Mouse (Mus musculus) bone marrow, adult 2 months (tissue): ENCODE data around the gene Abtb1.

Source experiments
- CTCF ChIP-seq: fragments of 200-500 bp; IDR thresholded peaks from 2 replicates; pipeline ENCODE4 v1.5.1; 2011; ENCODE audit warnings: low read length, control low read depth; ENCODE audit not compliant: control insufficient read depth, insufficient read depth
- POLR2A ChIP-seq: fragments of 200-500 bp; IDR thresholded peaks from 2 replicates; pipeline ENCODE4 v1.6.1; 2011; ENCODE audit warnings: low read depth, mild to moderate bottlenecking, control low read depth, low read length, borderline replicate concordance; ENCODE audit not compliant: control insufficient read depth

DNA sequence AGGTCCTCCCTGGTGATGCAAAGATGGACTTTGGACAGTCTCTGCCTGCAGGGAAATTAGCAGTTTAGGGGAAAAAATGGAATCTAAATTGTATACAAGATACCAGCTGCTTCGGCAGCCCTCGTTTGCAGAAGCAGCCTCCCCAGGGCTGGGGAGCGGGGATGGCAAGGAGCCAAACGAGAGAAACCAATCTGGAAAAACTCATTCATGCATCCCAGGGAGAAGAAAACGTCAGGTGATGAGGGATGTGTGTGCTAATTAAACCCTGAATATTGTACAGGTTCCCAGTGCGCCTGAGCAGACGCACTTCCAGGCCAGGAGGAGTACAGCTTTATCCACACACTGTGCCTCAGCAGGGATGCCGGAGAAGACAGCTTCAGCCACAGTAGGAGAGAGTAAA lies 29.8 kb upstream of the Abtb1 start:
- no peak for TF ChIP-seq CTCF
- TF ChIP-seq POLR2A, result no peak
